Mouse (Mus musculus): Measurements from ENCODE around the gene Anxa6.

- no peak for TF ChIP-seq CTCF (IDR thresholded peaks at IDR 0.05; ENCODE audit: extremely low read depth, insufficient read depth, low read length)
- no peak for TF ChIP-seq POLR2A (IDR thresholded peaks at IDR 0.05; ENCODE audit: extremely low read depth, insufficient read depth, low read length)
These were observed 45.3 kb upstream of the Anxa6 start for GRCm38 (mm10) chr11:55078502-55078901.
